Mouse (Mus musculus): ENCODE data around the gene Pkd1l1.

The Pkd1l1 gene

GRCm38 (mm10) chr11:8936431-8937110, 36.5 kb downstream of the Pkd1l1 start:
- no peak for DNase-seq

- DNase-seq = no peak
These were observed 56.9 kb downstream of the Pkd1l1 start for GRCm38 (mm10) chr11:8916081-8916671.

DNA sequence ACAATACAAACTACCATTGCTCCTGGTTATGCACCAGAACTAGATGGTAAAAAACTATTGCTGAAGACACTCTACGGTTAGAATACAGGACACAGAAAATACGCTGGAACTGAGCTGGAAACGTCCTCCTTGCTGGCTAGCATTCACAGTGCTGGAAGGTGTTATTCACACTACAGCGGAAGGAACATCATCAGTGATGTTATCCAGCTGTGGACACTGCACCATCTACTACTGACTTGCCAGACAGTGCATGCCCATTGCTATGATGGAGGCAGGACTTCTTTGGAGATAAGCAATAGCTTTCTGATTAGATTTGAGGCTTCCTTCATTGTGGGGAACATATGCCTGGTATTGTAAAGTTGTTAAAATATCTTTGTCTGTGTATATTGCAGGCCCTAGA, 90.3 kb downstream of the Pkd1l1 start:
- no peak for DNase-seq

- DNase-seq = no peak
These were observed 91.5 kb downstream of the Pkd1l1 start for GRCm38 (mm10) chr11:8881521-8881920.

DNA sequence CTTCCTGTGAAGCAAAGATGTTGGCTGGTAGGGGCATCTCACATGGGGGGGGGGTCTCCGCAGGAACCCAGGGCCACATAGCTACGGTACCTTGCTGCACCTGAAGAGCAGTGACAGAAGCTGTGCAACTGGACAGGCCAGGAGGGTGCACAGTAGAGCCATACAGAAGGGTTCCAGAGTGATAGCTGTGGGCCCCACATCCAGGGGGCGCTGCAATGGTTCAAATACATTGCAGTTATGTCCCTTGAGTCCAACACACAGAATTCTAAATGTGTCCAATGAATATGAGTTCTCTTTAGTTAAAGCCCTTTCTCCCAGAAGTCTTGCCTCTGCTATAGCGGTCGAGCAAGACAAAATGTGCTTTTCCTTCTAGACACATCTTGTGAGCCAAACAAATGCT, 103.0 kb downstream of the Pkd1l1 start:
- DNase-seq = no peak

GRCm38 (mm10) chr11:8866021-8866420, 107.0 kb downstream of the Pkd1l1 start:
- DNase-seq = no peak

DNA sequence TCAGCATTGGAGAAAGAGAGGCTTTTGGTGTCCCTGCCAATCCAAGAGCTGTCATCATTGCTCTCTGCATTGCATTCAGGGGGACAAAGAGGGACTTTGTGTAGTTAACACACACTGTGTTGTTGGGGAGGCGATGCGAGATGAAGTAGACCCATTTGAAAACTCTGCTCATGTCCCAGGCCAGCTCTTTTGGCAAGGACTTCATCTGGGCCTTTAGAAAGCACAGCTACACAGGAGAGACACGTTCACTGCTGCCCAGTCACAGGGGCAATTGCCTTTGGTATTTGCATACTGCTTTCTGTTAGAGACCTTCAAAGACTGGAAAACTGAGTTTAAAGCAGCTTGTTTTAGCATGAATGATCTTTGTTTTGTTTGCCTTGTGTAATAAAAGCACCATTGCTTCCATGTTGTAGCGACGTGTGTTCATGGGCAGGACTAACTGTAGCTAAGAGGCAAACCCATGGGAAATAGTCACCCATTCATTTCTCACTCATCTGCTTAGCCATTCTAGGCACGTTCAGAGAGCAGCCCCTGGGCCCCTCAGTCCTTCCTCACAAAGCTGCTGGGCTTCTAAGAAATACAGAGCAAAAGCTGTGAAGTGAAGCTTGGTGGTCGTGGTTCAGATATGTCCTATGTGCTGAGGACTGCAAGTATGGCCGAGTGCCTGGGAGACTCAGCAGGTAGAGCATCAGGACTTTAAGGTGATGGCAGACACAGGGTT, 109.0 kb downstream of the Pkd1l1 start:
- no peak for DNase-seq

DNA sequence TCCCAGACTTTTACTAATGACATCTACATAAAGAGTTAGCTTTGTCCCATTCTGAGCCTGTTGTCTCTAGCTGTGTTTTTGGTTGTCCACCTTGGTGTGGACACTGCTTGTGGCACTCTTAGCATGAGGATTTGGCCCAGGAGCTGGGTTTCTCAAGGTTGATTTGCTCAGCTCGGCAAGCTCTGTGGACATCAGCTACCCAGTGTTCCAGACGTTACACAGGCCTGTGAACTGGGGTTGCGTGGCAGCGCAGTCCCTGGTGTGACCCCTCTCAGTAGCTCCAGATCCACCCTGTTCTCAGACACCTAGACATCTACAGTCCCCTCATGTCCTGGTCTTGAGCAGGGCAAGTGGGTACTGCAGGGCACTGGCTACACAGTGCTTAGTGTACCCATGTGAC, 110.6 kb downstream of the Pkd1l1 start:
- no peak for DNase-seq

DNA sequence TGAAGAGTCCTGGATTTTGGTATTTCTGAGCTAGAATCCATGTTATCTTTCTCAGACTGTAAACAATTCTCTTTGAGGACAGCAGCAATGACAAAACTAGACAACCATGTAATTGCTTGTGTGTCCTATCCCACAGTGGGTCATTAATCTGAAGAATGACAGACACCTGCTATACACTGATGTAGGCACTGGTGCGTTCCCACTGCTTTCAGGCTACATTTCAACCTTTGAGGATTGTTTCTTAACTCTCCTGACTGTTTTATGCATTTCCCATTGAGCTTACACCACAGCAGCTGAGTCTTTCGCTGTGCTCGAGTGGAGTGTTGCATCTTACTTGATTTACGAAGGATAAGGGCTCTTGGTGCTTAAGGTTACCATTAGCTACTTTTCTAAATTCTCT, 111.1 kb downstream of the Pkd1l1 start:
- no peak for DNase-seq

DNA sequence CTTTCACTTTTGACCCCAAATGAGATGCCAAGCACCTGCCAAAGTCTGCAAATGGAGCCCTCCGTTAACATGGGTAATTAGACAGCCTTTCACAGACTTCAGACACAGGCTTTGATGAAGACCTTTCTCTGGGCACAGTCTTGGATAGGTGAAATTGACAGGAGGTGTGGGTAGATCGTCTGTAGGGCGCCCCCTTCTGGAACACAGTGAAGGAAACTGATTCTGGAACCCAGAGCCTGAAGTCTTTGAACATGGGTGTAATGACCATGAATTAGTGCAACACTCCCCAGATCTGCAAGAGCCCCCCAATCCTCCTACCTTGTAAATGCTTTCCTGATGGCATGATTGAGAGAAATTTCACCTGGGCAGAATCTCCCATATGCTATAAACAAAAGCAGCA, 112.2 kb downstream of the Pkd1l1 start:
- DNase-seq = peak; percentile 41 to 46

DNA sequence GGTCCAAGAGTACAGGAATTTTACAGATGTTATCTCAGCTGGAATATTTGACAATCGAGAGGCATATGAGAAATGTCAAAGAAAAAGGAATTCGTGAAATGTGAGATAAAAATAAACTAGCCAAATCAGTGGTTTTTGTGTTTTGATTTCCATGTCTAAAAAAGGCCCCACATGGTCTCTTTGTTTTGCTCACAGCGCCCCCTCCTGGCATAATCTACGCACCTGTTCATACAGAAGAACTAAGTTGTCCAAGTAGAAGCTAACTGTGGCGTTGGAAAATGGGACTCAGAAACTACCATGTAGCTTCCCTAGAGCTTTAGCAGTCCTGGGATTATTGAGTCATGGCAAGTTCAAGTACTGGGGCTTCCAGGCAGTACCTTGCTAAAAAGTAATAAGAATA, 113.2 kb downstream of the Pkd1l1 start:
- peak; percentile 75 to 79 for DNase-seq

- DNase-seq = no peak
These were observed 114.0 kb downstream of the Pkd1l1 start for GRCm38 (mm10) chr11:8859041-8859440.

- peak; percentile 5 to 8 for DNase-seq
These were observed 116.9 kb downstream of the Pkd1l1 start for GRCm38 (mm10) chr11:8856125-8856524.

GRCm38 (mm10) chr11:8848049-8848448, 125.0 kb downstream of the Pkd1l1 start:
- no peak for DNase-seq

DNA sequence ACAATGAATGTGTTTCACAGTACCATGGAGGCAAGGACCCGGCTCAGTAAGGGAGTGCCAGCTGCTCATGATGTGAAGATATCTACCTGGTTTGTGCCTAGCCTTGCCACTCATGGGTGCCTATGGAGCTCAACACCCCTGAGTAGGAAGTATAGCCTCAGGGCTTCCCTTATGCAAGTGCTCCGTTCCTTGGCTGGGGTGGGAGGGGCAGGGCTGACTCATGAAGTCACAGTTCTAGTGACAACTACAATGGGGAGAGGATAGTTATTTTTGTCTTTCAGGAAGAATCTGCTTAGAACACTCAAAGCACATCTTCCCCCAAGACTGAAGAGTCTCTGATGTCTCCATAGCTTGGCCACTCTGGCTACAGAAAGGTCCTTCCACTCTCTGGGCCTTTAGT, 125.4 kb downstream of the Pkd1l1 start:
- no peak for DNase-seq

- DNase-seq = no peak
These were observed 136.9 kb downstream of the Pkd1l1 start for GRCm38 (mm10) chr11:8836176-8836575.

- DNase-seq = no peak
These were observed 138.9 kb downstream of the Pkd1l1 start for GRCm38 (mm10) chr11:8834121-8834520.

DNA sequence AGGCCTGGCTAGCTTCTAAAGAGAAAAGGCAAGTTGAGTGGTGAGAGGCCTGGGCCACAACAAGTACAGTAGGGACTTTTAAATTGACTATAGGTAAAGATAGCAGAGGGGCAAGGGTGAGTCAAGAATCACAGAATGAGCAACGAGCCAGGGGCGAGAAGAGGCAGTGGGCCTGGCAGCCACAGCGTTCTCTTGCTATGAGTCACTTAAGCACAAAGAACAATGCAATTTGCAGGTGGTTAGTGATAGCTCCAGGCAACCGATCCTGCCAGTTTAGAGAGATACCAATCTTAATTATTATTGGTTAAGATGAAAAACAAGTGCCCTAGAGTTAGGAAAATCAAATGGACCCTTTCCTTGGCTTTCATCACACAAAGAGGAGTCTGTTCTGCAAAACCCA, 142.5 kb downstream of the Pkd1l1 start:
- no peak for DNase-seq

DNA sequence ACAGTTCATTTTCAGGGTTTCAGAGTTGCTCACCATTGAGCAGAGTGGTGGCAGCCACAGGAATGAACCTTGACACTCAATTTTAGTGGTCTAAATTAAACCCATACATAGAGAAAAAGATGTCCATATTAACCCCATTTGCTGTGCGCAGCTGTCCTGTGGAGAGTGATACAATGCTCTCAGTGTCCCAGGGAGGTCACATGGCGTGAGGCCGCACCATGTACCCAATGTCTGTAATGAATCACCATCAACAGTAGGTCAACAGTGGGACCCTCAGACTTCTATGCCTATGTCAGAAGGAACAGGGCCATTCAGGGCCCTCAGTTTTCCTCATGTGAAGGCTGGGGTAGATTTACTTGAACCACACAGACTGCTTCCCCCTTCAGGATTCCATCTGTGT, 143.5 kb downstream of the Pkd1l1 start:
- DNase-seq = no peak

DNA sequence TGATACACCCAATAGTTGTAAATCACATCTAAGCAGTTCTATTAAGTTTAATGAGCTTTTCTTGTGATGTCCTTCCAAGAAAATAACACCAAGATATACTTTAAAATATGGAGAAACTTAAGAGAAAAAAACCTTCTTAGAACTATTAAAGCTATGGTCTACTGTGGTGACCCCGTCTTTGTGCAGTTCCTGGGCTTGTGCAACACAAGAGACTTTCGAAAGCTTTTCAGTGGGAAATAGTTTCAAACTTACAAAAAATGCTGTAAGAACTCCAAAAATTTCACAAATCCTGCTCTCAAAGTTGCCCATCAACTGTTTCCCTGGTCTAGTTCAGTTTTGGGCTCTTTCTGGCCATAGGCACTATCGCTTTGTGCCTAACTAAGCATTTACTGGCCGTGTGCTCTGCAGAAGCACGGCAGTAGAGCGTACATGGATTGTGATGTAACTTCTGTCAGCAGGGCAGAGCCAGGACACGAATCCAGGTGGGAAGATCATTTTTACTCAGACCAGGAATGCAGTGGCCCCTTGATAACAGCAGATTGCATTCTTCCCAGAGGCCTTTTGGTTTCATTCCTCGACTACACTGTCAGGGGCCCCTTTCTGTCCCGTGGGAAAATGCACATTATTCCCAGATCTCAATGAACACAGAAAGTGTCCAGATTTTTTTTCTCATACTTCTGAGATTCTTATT, 144.1 kb downstream of the Pkd1l1 start:
- DNase-seq = no peak

- no peak for DNase-seq
These were observed 146.5 kb downstream of the Pkd1l1 start for GRCm38 (mm10) chr11:8826609-8827008.

DNA sequence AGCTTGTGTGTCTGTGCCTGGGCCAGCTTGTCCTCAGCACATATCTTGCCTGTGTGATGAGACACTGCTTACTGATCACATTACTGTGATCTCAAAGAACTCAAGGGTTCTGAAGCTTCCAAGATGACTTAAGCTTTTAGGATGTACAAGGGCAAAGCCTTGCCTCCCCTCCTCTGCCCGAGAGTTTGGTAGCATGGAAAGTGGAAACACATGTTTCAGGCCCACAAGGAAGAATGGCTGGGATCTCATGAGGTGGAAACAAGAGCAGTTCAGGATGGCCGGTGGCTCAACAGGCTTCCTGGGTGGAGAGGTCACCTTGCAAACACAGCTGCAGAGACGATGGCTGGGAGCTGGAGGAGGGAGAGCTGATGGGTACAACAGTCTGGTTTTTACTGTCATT, 147.0 kb downstream of the Pkd1l1 start:
- no peak for DNase-seq

DNA sequence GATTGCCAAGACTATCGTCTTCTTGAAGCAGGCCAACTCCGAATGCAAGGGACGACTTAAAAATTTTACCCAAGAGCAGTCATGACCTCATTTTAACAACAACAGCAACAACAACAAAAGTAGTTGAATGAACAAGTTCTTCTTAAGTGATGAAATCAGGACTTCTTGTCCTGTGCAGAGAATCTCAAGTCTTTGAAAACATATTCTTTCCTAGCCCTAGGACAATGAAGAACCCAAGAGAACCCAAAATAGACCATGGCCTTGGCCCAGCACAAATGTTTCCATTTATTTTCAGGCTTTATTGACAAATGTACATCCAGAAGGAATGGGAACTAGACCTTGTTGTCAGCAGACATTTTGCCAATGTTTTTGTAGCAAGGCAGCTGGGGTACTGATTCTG, 147.7 kb downstream of the Pkd1l1 start:
- no peak for DNase-seq

- no peak for DNase-seq
These were observed 151.7 kb downstream of the Pkd1l1 start for GRCm38 (mm10) chr11:8821403-8821802.
